Mouse (Mus musculus): ENCODE measurements around the gene Wars. TPM values are rescaled to one million over a fixed set of nuclear protein-coding genes. Genes with fewer than 3 reads are reported as not detected.

Wars gene
- polyA plus RNA-seq, 1 experiment from 2014 or later: 84.0 TPM

- Histone ChIP-seq H3K4me3 (ENCODE audit: low read depth, low read length) (no peak overlapping the region), H3K9me3 (ENCODE audit: low read length) (no peaks in the 10 kb centered on the region), H3K9ac (replicated peaks; ENCODE audit: low read depth) (no peak overlapping the region), H3K27me3 (replicated peaks; ENCODE audit: insufficient read depth, low read length) (no peaks in the 10 kb centered on the region), H3K27ac (ENCODE audit: low read length) (peak overlapping the region; percentile 73), H3K4me1 (ENCODE audit: insufficient read depth, low read depth, low read length) (peaks cover 36% of the 10 kb centered on the region), H3K36me3 (ENCODE audit: insufficient read depth, low read length) (no peaks in the 10 kb centered on the region), H3K4me2 (replicated peaks; ENCODE audit: low read depth, low read length) (0 out of 2 replicates have a peak overlapping the region, but pooled peaks have one; percentile 3)
- WGBS: 43% methylated on average over 9 of the region's 9 CpGs
- TF ChIP-seq CTCF (IDR thresholded peaks at IDR 0.05) (no peak), EP300 (IDR thresholded peaks at IDR 0.05) (peak; percentile 89)
- DNase-seq (ENCODE audit: low spot score) (peak; percentile 93), ATAC-seq (peak; percentile 31)
Measured at GRCm38 (mm10) chr12:108831966-108832643, 61.9 kb downstream of the Wars start.

- TF ChIP-seq CTCF (IDR thresholded peaks at IDR 0.05) (peak; percentile 23), EP300 (IDR thresholded peaks at IDR 0.05) (no peak; the same call in 1 of the 2 replicates)
- Histone ChIP-seq H3K9me3 (ENCODE audit: low read length) (no peaks in the 10 kb centered on the region), H3K36me3 (ENCODE audit: insufficient read depth, low read length) (no peaks in the 10 kb centered on the region), H3K4me2 (replicated peaks; ENCODE audit: low read depth, low read length) (no peak overlapping the region), H3K9ac (replicated peaks; ENCODE audit: low read depth) (no peak overlapping the region), H3K27me3 (replicated peaks; ENCODE audit: insufficient read depth, low read length) (no peaks in the 10 kb centered on the region), H3K4me3 (ENCODE audit: low read depth, low read length) (no peak overlapping the region), H3K27ac (ENCODE audit: low read length) (no peak overlapping the region), H3K4me1 (ENCODE audit: insufficient read depth, low read depth, low read length) (peaks cover 34% of the 10 kb centered on the region)
- 66% methylated on average over 6 of the region's 6 CpGs for WGBS
- ATAC-seq (peak; percentile 15; the same call in 1 of the 2 replicates), DNase-seq (ENCODE audit: low spot score) (peak; percentile 65)
Measured at GRCm38 (mm10) chr12:108830358-108830757, 63.6 kb downstream of the Wars start.

- H3K9ac ChIP-seq (replicated peaks; ENCODE audit: low read depth): no peak overlapping the region
- TF ChIP-seq EP300 (IDR thresholded peaks at IDR 0.05): no peak
- peaks cover 31% of the 10 kb centered on the region for H3K4me1 ChIP-seq (ENCODE audit: insufficient read depth, low read depth, low read length)
- ATAC-seq (no peak), DNase-seq (ENCODE audit: low spot score) (no peak)
- no peak overlapping the region for H3K4me3 ChIP-seq (ENCODE audit: low read depth, low read length)
- no peaks in the 10 kb centered on the region for H3K9me3 ChIP-seq (ENCODE audit: low read length)
- H3K4me2 ChIP-seq (replicated peaks; ENCODE audit: low read depth, low read length): no peak overlapping the region
- no peaks in the 10 kb centered on the region for H3K27me3 ChIP-seq (replicated peaks; ENCODE audit: insufficient read depth, low read length)
- H3K27ac ChIP-seq (ENCODE audit: low read length): peak overlapping the region; percentile 11
- H3K36me3 ChIP-seq (ENCODE audit: insufficient read depth, low read length): no peaks in the 10 kb centered on the region
- WGBS: 56% methylated on average over 5 of the region's 5 CpGs
Measured at GRCm38 (mm10) chr12:108829636-108830035, 64.3 kb downstream of the Wars start.

GRCm38 (mm10) chr12:108827641-108828040, 66.3 kb downstream of the Wars start:
- no peak overlapping the region for H3K4me2 ChIP-seq (replicated peaks; ENCODE audit: low read depth, low read length)
- no peaks in the 10 kb centered on the region for H3K9me3 ChIP-seq (ENCODE audit: low read length)
- H3K27me3 ChIP-seq (replicated peaks; ENCODE audit: insufficient read depth, low read length): no peaks in the 10 kb centered on the region
- H3K27ac ChIP-seq (ENCODE audit: low read length): no peak overlapping the region
- H3K36me3 ChIP-seq (ENCODE audit: insufficient read depth, low read length): no peaks in the 10 kb centered on the region
- H3K9ac ChIP-seq (replicated peaks; ENCODE audit: low read depth): no peak overlapping the region
- 91% methylated on average over 6 of the region's 6 CpGs for WGBS
- ATAC-seq (no peak), DNase-seq (ENCODE audit: low spot score) (no peak)
- H3K4me3 ChIP-seq (ENCODE audit: low read depth, low read length): no peak overlapping the region
- peaks cover 16% of the 10 kb centered on the region; the same call in 1 of the 2 replicates for H3K4me1 ChIP-seq (ENCODE audit: insufficient read depth, low read depth, low read length)
- TF ChIP-seq EP300 (IDR thresholded peaks at IDR 0.05): no peak
- no peak for TF ChIP-seq CTCF (IDR thresholded peaks at IDR 0.05)

GRCm38 (mm10) chr12:108826958-108827535, 66.9 kb downstream of the Wars start:
- no peak overlapping the region for H3K27ac ChIP-seq (ENCODE audit: low read length)
- no peaks in the 10 kb centered on the region for H3K27me3 ChIP-seq (replicated peaks; ENCODE audit: insufficient read depth, low read length)
- DNase-seq (ENCODE audit: low spot score) (no peak), ATAC-seq (no peak)
- H3K9ac ChIP-seq (replicated peaks; ENCODE audit: low read depth): no peak overlapping the region
- 89% methylated on average over 28 of the region's 28 CpGs for WGBS
- H3K9me3 ChIP-seq (ENCODE audit: low read length): no peaks in the 10 kb centered on the region
- no peak overlapping the region for H3K4me2 ChIP-seq (replicated peaks; ENCODE audit: low read depth, low read length)
- no peak for TF ChIP-seq CTCF (IDR thresholded peaks at IDR 0.05)
- TF ChIP-seq EP300 (IDR thresholded peaks at IDR 0.05): no peak
- H3K36me3 ChIP-seq (ENCODE audit: insufficient read depth, low read length): no peaks in the 10 kb centered on the region
- H3K4me3 ChIP-seq (ENCODE audit: low read depth, low read length): no peak overlapping the region
- H3K4me1 ChIP-seq (ENCODE audit: insufficient read depth, low read depth, low read length): peaks cover 11% of the 10 kb centered on the region; the same call in 1 of the 2 replicates

GRCm38 (mm10) chr12:108826282-108826957, 67.6 kb downstream of the Wars start:
- Histone ChIP-seq H3K4me3 (ENCODE audit: low read depth, low read length) (no peak overlapping the region), H3K9me3 (ENCODE audit: low read length) (no peaks in the 10 kb centered on the region), H3K4me2 (replicated peaks; ENCODE audit: low read depth, low read length) (no peak overlapping the region), H3K27me3 (replicated peaks; ENCODE audit: insufficient read depth, low read length) (no peaks in the 10 kb centered on the region), H3K4me1 (ENCODE audit: insufficient read depth, low read depth, low read length) (peaks cover 11% of the 10 kb centered on the region; the same call in 1 of the 2 replicates), H3K27ac (ENCODE audit: low read length) (no peak overlapping the region), H3K36me3 (ENCODE audit: insufficient read depth, low read length) (no peaks in the 10 kb centered on the region), H3K9ac (replicated peaks; ENCODE audit: low read depth) (no peak overlapping the region)
- no peak for DNase-seq (ENCODE audit: low spot score)
- TF ChIP-seq EP300 (IDR thresholded peaks at IDR 0.05): no peak
- no peak for TF ChIP-seq CTCF (IDR thresholded peaks at IDR 0.05)
- ATAC-seq: no peak
- WGBS: 93% methylated on average over 19 of the region's 19 CpGs
